Mouse (Mus musculus) neural tube, embryonic 15.5 days (tissue): ENCODE data around the gene Tnfsf9. TPM values are rescaled to one million over a fixed set of nuclear protein-coding genes. Genes with fewer than 3 reads are reported as not detected.

Experiments
- ATAC-seq: fragments of 200-750 bp; cut with Nextera tagmentation; 2 replicates; pipeline ENCODE4 v1.8.0; 2017; ENCODE audit warnings: mild to moderate bottlenecking, moderate TSS enrichment, moderate library complexity; ENCODE audit not compliant: low FRiP score
- H3K27ac ChIP-seq: fragments of 300-500 bp; sonication (generic); replicated peaks from 2 replicates; pipeline ENCODE4 v1.5.1; 2015; ENCODE audit warnings: mild to moderate bottlenecking, inconsistent platforms
- H3K27me3 ChIP-seq: fragments of 300-500 bp; sonication (generic); replicated peaks from 2 replicates; pipeline ENCODE4 v1.6.1; 2015; ENCODE audit warnings: inconsistent platforms
- H3K36me3 ChIP-seq: fragments of 300-500 bp; sonication (generic); 2 replicates; pipeline ENCODE4 v1.6.1; 2015; ENCODE audit warnings: inconsistent platforms
- H3K4me1 ChIP-seq: fragments of 300-500 bp; sonication (generic); 2 replicates; pipeline ENCODE4 v1.6.1; 2015; ENCODE audit warnings: inconsistent platforms
- H3K4me2 ChIP-seq: fragments of 300-500 bp; sonication (generic); 2 replicates; pipeline ENCODE4 v1.6.1; 2015; ENCODE audit warnings: inconsistent platforms, mild to moderate bottlenecking, moderate library complexity
- H3K4me3 ChIP-seq: fragments of 300-500 bp; sonication (generic); replicated peaks from 2 replicates; pipeline ENCODE4 v1.5.1; 2015; ENCODE audit warnings: mild to moderate bottlenecking, inconsistent platforms
- H3K9ac ChIP-seq: fragments of 300-500 bp; sonication (generic); replicated peaks from 2 replicates; pipeline ENCODE4 v1.6.1; 2015; ENCODE audit warnings: mild to moderate bottlenecking, inconsistent platforms
- H3K9me3 ChIP-seq: fragments of 300-500 bp; sonication (generic); replicated peaks from 2 replicates; pipeline ENCODE4 v1.6.1; 2016; ENCODE audit warnings: inconsistent platforms
- WGBS: fragments of 180-500 bp; shearing (Covaris S2); methylation state at CpG from one replicate; pipeline ENCODE4 v1.1.7; 2015; ENCODE audit warnings: mixed read lengths; 5-methylcytosine and 5-hydroxymethylcytosine counted together
- polyA plus RNA-seq: library from polyadenylated mRNA; unstranded; fragments of >200 nt; fragmentation: Nextera tagmentation; extraction: Ambion mirVana; gene quantifications from 2 replicates; pipeline ENCODE4 v1.2.1, GENCODE M21; 2015

The Tnfsf9 gene
- polyA plus RNA-seq, 1 experiment from 2014 or later, result 8.5 TPM

DNA sequence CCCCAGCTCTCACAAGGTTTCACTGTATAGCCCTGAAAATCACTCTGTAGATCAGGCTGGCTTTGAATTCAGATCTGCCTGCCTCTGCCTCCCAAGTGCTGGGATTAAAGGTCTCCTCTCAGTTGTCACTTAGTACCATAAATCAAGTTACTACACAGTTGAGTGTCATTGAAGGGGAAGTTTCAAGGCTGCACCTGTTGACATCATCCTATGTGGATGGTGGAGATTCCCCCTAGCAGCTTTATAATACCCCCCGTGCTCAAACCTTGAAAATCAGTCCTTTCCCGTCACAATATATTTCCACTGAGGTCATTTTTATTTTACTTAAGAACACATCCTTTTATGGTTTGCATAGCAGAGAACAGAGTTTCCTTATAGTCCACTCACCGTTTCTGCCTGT, 38.6 kb downstream of the Tnfsf9 start:
- H3K9ac ChIP-seq, result no peak overlapping the region
- H3K36me3 ChIP-seq, result no peaks in the 10 kb centered on the region
- no peaks in the 10 kb centered on the region for H3K9me3 ChIP-seq
- H3K27me3 ChIP-seq, result peaks cover 14% of the 10 kb centered on the region
- H3K27ac ChIP-seq, result no peak overlapping the region
- H3K4me3 ChIP-seq, result no peak overlapping the region
- H3K4me2 ChIP-seq, result no peak overlapping the region
- WGBS, result 90% methylated on average over 3 of the region's 3 CpGs
- peaks cover 3% of the 10 kb centered on the region; the same call in 1 of the 2 replicates for H3K4me1 ChIP-seq
- no peak for ATAC-seq

DNA sequence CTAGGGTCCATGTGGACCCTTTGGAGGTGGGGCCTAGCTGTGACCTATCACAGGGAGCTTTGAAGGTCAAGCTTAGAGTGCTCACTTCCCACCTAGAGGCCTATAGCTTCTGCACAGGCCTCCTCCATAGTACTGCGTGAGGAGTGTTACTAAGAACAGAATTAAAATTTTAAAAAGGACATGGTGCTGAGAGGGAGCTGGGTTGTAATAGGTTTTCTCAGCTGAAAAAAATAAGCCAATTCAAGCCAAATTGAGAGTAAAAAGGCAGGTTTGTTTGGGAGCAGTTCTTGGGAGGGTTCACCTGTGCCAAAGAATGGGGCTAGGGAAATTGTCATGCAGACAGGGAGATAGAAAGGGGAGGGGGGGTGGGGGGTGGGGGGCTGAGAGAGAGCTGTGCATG, 40.0 kb downstream of the Tnfsf9 start:
- Histone ChIP-seq H3K9ac (no peak overlapping the region), H3K27me3 (peaks cover 23% of the 10 kb centered on the region), H3K9me3 (no peaks in the 10 kb centered on the region), H3K4me1 (peaks cover 15% of the 10 kb centered on the region), H3K4me2 (no peak overlapping the region), H3K36me3 (no peaks in the 10 kb centered on the region), H3K27ac (no peak overlapping the region), H3K4me3 (no peak overlapping the region)
- 78% methylated on average over 1 of the region's 1 CpGs for WGBS
- ATAC-seq, result no peak

DNA sequence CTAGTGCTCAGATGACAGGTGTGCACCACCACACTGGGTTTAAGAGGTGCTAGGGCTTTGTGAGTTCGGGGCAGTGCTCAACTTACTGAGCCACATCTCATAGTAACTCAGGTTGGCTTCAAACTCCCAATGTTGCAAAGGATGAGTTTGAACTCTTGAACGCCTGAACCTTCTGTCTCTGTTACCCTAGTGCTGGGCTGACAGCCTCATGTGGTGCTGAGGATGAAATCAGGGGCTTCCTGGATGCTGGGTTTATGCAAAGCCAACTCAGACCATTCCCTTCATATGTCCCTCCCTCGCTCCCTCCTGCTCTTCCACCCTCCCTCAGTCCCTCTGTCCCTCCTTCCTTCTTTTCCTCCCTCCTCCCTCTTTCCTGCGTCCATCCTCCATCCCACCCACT, 43.2 kb downstream of the Tnfsf9 start:
- Histone ChIP-seq H3K9me3 (no peaks in the 10 kb centered on the region), H3K27me3 (peaks cover 26% of the 10 kb centered on the region), H3K4me3 (no peak overlapping the region), H3K9ac (no peak overlapping the region), H3K4me2 (peak overlapping the region; percentile 67; the same call in 1 of the 2 replicates), H3K4me1 (peaks cover 15% of the 10 kb centered on the region), H3K36me3 (no peaks in the 10 kb centered on the region), H3K27ac (no peak overlapping the region)
- no peak for ATAC-seq
- WGBS, result 80% methylated on average over 4 of the region's 4 CpGs

DNA sequence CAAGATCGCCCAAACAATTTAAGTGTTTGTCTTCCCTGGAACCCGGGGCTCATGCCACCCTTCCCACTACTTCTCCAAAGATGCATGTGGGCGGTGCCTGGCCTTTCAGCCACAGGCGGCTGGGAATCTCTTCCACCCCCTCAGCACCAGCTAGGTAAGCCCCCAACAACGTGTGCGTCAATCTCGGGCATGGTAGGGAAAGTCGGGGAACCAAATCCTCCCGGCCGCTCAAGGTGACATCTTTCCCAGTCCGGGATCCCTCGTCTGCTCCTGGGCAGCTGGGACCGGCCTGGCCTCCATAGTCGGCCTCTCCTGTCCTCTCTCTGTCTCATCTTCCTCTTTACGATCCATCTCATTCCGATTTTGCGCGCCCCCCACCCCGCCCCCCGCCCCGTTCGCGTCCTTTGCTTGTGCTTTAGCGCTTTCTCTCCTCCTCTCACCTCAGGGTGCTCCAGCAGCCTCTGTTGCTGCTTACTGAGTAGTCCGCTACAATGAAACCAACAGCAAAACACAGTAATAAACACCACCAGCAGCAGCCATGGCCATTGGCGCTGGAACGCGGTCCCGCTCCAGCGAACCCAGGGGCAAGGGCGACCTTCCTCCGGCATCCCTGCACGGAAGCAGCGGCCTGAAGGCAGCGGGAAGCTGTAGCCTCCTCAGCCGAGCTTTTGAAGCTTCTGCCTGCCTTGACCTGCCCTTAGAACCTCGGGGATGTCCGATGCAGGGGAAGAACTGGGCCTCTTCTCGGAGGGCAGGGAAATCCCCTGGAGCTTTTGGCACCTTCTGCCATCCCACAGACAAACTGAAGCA, 44.1 kb downstream of the Tnfsf9 start, which contains the start of gene Cd70:
Gene Cd70, minus strand, starts transcription at position 784 of the 810 bp plus-strand sequence.
- H3K4me1 ChIP-seq, result peaks cover 15% of the 10 kb centered on the region
- H3K27me3 ChIP-seq, result peaks cover 26% of the 10 kb centered on the region
- peak; percentile 73; the same call in 1 of the 2 replicates for ATAC-seq
- H3K36me3 ChIP-seq, result no peaks in the 10 kb centered on the region
- peak within 1 kb of the TSS; percentile 49 for H3K9ac ChIP-seq
- H3K4me2 ChIP-seq, result peak within 1 kb of the TSS; percentile 67
- no peak within 1 kb of the TSS for H3K27ac ChIP-seq
- peak within 1 kb of the TSS; percentile 37 for H3K4me3 ChIP-seq
- 3% methylated on average over 37 of the region's 39 CpGs for WGBS
- H3K9me3 ChIP-seq, result no peaks in the 10 kb centered on the region

DNA sequence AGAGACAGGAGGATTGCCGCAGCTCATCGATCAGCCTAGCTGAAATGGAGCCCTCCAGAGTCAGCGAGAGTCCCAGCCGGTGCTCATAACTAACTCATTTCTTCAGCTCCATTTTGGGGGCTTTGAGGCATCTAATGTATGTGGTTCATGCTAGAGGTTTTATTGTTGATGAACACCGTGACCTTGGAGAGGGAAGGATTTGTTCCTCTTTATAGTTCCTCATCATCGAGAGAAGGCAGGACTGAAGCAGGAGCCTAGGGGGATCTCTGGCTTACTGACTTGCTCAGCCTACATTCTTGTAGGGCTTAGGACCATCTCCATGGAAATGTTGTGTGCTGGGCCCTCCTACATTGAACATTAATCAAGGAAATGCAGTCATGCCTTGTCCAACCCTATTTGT, 47.9 kb downstream of the Tnfsf9 start:
- H3K4me1 ChIP-seq, result peaks cover 15% of the 10 kb centered on the region
- no peak overlapping the region for H3K4me3 ChIP-seq
- no peaks in the 10 kb centered on the region for H3K36me3 ChIP-seq
- H3K27me3 ChIP-seq, result peaks cover 19% of the 10 kb centered on the region
- H3K9me3 ChIP-seq, result no peaks in the 10 kb centered on the region
- ATAC-seq, result no peak
- no peak overlapping the region for H3K27ac ChIP-seq
- WGBS, result 62% methylated on average over 6 of the region's 6 CpGs
- H3K9ac ChIP-seq, result no peak overlapping the region
- no peak overlapping the region for H3K4me2 ChIP-seq

DNA sequence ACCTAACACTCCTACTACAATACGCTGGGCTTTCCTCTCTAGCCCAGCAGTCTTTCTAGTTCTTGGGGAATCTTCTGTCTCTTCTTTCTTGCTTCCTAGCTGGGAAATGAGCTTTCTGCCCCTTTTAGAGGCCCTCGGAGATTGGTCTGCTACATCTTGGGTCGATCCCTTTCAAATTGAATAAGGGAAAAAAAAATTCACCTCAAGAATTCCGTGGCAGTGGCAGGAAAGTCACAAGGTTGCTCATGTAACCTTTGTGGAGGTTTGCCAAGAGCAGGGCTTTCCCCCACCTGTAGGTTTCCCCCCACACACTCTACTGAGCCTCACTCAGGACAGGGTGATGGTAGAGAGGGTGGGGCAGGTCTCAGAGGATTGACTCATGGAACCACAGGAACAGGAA, 48.7 kb downstream of the Tnfsf9 start:
- ATAC-seq, result no peak
- WGBS, result 90% methylated on average over 4 of the region's 4 CpGs
- Histone ChIP-seq H3K27me3 (peaks cover 11% of the 10 kb centered on the region), H3K27ac (no peak overlapping the region), H3K4me2 (no peak overlapping the region), H3K9me3 (no peaks in the 10 kb centered on the region), H3K4me3 (no peak overlapping the region), H3K36me3 (no peaks in the 10 kb centered on the region), H3K4me1 (peaks cover 11% of the 10 kb centered on the region), H3K9ac (no peak overlapping the region)

Other genes starting within 250 kb of the Tnfsf9 start
- gene Acsbg2, start 230.9 kb upstream of the Tnfsf9 start, polyA plus RNA-seq, result not detected in 2 replicates
- 0.41 and 0.49 TPM in 2 replicates for gene 1700061G19Rik, start 229.8 kb upstream of the Tnfsf9 start, polyA plus RNA-seq
- 69.0 and 74.9 TPM in 2 replicates for gene Mllt1, start 169.9 kb upstream of the Tnfsf9 start, polyA plus RNA-seq
- gene Acer1, start 123.2 kb upstream of the Tnfsf9 start, polyA plus RNA-seq, result not detected in 2 replicates
- gene Clpp, start 115.0 kb upstream of the Tnfsf9 start, polyA plus RNA-seq, result 164 and 177 TPM in 2 replicates
- 56.2 and 59.4 TPM in 2 replicates for gene Alkbh7, start 108.0 kb upstream of the Tnfsf9 start, polyA plus RNA-seq
- gene Pspn, start 105.3 kb upstream of the Tnfsf9 start, polyA plus RNA-seq, result 0.43 and 0.49 TPM in 2 replicates
- gene Gtf2f1, start 94.0 kb upstream of the Tnfsf9 start, polyA plus RNA-seq, result 63.2 and 70.7 TPM in 2 replicates
- gene Gm17949, start 93.9 kb upstream of the Tnfsf9 start, polyA plus RNA-seq, result 0.26 and 0.46 TPM in 2 replicates
- 25.8 and 29.1 TPM in 2 replicates for gene Khsrp, start 73.8 kb upstream of the Tnfsf9 start, polyA plus RNA-seq
- not detected in 2 replicates for gene Slc25a41, start 63.7 kb upstream of the Tnfsf9 start, polyA plus RNA-seq
- gene Crb3, start 46.2 kb upstream of the Tnfsf9 start, polyA plus RNA-seq, result 1.6 and 10.2 TPM in 2 replicates
- 42.7 and 43.7 TPM in 2 replicates for gene Slc25a23, start 45.5 kb upstream of the Tnfsf9 start, polyA plus RNA-seq
- gene Dennd1c, start 26.8 kb upstream of the Tnfsf9 start, polyA plus RNA-seq, result 5.6 and 7.7 TPM in 2 replicates
- 309 and 350 TPM in 2 replicates for gene Tubb4a, start 17.5 kb upstream of the Tnfsf9 start, polyA plus RNA-seq
- gene Cd70, start 44.5 kb downstream of the Tnfsf9 start, polyA plus RNA-seq, result 1.7 and 1.8 TPM in 2 replicates
- gene Tnfsf14, start 88.9 kb downstream of the Tnfsf9 start, polyA plus RNA-seq, result 0.37 TPM in 1 of 2 replicates, not detected in the other
- gene C3, start 122.8 kb downstream of the Tnfsf9 start, polyA plus RNA-seq, result 3.7 and 4.0 TPM in 2 replicates
- 23.3 and 27.6 TPM in 2 replicates for gene Gpr108, start 143.1 kb downstream of the Tnfsf9 start, polyA plus RNA-seq
- 9.3 and 15.9 TPM in 2 replicates for gene Trip10, start 144.1 kb downstream of the Tnfsf9 start, polyA plus RNA-seq
- gene Vav1, start 173.8 kb downstream of the Tnfsf9 start, polyA plus RNA-seq, result 1.6 and 10.9 TPM in 2 replicates